Mouse (Mus musculus): ENCODE results near the gene Insl5. TPM values are rescaled to one million over a fixed set of nuclear protein-coding genes. Genes with fewer than 3 reads are reported as not detected.

Gene Insl5
- total RNA-seq, 1 experiment = not detected

- Histone ChIP-seq H3K27ac (ENCODE audit: insufficient read depth, low read depth, low read length, poor library complexity, severe bottlenecking) (no peak overlapping the region), H3K36me3 (ENCODE audit: control insufficient read depth, insufficient read depth, low read length, poor library complexity, severe bottlenecking) (no peaks in the 10 kb centered on the region), H3K9ac (ENCODE audit: insufficient read depth, low read depth, low read length, poor library complexity, severe bottlenecking) (no peak overlapping the region), H3K4me3 (ENCODE audit: insufficient read depth in 1 of 2, low read depth in 1 of 2, low read length in 2 of 2, poor library complexity in 1 of 2, severe bottlenecking in 1 of 2) (no peak overlapping the region), H3K9me3 (ENCODE audit: control insufficient read depth, insufficient read depth, low read depth, low read length) (no peaks in the 10 kb centered on the region), H3K4me1 (ENCODE audit: control insufficient read depth in 2 of 2, insufficient read depth in 2 of 2, low read length in 2 of 2, poor library complexity in 1 of 2) (peaks cover 2 to 11% of the 10 kb centered on the region in 2 experiments; a peak in 2 of 4 replicates)
- in situ Hi-C loops (cut with MboI; ENCODE audit: low sequenced_read_pairs in 2 of 2, unreplicated experiment in 2 of 2) = no loop called here
- TF ChIP-seq ZC3H11A (IDR thresholded peaks at IDR 0.05; ENCODE audit: borderline replicate concordance, low read depth, low read length) (no peak), HCFC1 (IDR thresholded peaks at IDR 0.05; ENCODE audit: borderline replicate concordance, insufficient read depth, low read length) (no peak), MAFK (IDR thresholded peaks at IDR 0.05; ENCODE audit: insufficient read depth, low read depth, low read length) (no peak), ZNF384 (IDR thresholded peaks at IDR 0.05; ENCODE audit: low read depth, low read length) (no peak), CHD2 (IDR thresholded peaks at IDR 0.05; ENCODE audit: low read depth, low read length) (no peak)
- DNase-seq (ENCODE audit: low read depth, low spot score) = no peak
Measured at GRCm38 (mm10) chr4:103064421-103064820, 37.8 kb upstream of the Insl5 start.

- in situ Hi-C loops (cut with MboI; ENCODE audit: low sequenced_read_pairs in 2 of 2, unreplicated experiment in 2 of 2) = no loop called here
- TF ChIP-seq ZC3H11A (IDR thresholded peaks at IDR 0.05; ENCODE audit: borderline replicate concordance, low read depth, low read length) = no peak
- no peak for TF ChIP-seq MAFK (IDR thresholded peaks at IDR 0.05; ENCODE audit: insufficient read depth, low read depth, low read length)
- no peak for TF ChIP-seq HCFC1 (IDR thresholded peaks at IDR 0.05; ENCODE audit: borderline replicate concordance, insufficient read depth, low read length)
- TF ChIP-seq ZNF384 (IDR thresholded peaks at IDR 0.05; ENCODE audit: low read depth, low read length) = no peak
- no peak for TF ChIP-seq CHD2 (IDR thresholded peaks at IDR 0.05; ENCODE audit: low read depth, low read length)
- no peak for DNase-seq (ENCODE audit: low read depth, low spot score)
Measured at GRCm38 (mm10) chr4:103056909-103057308, 30.3 kb upstream of the Insl5 start.

GRCm38 (mm10) chr4:103048046-103048445 is 21.4 kb upstream of the Insl5 start:
- H3K4me1 ChIP-seq (ENCODE audit: control insufficient read depth in 2 of 2, insufficient read depth in 2 of 2, low read length in 2 of 2, poor library complexity in 1 of 2) = no peaks in the 10 kb centered on the region
- in situ Hi-C loops (cut with MboI; ENCODE audit: low sequenced_read_pairs in 2 of 2, unreplicated experiment in 2 of 2) = no loop called here
- H3K36me3 ChIP-seq (ENCODE audit: control insufficient read depth, insufficient read depth, low read length, poor library complexity, severe bottlenecking) = no peaks in the 10 kb centered on the region
- no peak for TF ChIP-seq CHD2 (IDR thresholded peaks at IDR 0.05; ENCODE audit: low read depth, low read length)
- no peak for TF ChIP-seq HCFC1 (IDR thresholded peaks at IDR 0.05; ENCODE audit: borderline replicate concordance, insufficient read depth, low read length)
- TF ChIP-seq ZC3H11A (IDR thresholded peaks at IDR 0.05; ENCODE audit: borderline replicate concordance, low read depth, low read length) = no peak
- no peak overlapping the region for H3K4me3 ChIP-seq (ENCODE audit: insufficient read depth in 1 of 2, low read depth in 1 of 2, low read length in 2 of 2, poor library complexity in 1 of 2, severe bottlenecking in 1 of 2)
- no peaks in the 10 kb centered on the region for H3K9me3 ChIP-seq (ENCODE audit: control insufficient read depth, insufficient read depth, low read depth, low read length)
- H3K9ac ChIP-seq (ENCODE audit: insufficient read depth, low read depth, low read length, poor library complexity, severe bottlenecking) = no peak overlapping the region
- no peak for DNase-seq (ENCODE audit: low read depth, low spot score)
- no peak overlapping the region for H3K27ac ChIP-seq (ENCODE audit: insufficient read depth, low read depth, low read length, poor library complexity, severe bottlenecking)

More at GRCm38 (mm10) chr4:103056909-103057308, 30.3 kb upstream of the Insl5 start:
- no peaks in the 10 kb centered on the region for H3K9me3 ChIP-seq (ENCODE audit: control insufficient read depth, insufficient read depth, low read depth, low read length)
- H3K4me3 ChIP-seq (ENCODE audit: insufficient read depth in 1 of 2, low read depth in 1 of 2, low read length in 2 of 2, poor library complexity in 1 of 2, severe bottlenecking in 1 of 2) = no peak overlapping the region
- H3K27ac ChIP-seq (ENCODE audit: insufficient read depth, low read depth, low read length, poor library complexity, severe bottlenecking) = no peak overlapping the region
- H3K4me1 ChIP-seq (ENCODE audit: control insufficient read depth in 2 of 2, insufficient read depth in 2 of 2, low read length in 2 of 2, poor library complexity in 1 of 2) = no peaks in the 10 kb centered on the region
- no peak overlapping the region for H3K9ac ChIP-seq (ENCODE audit: insufficient read depth, low read depth, low read length, poor library complexity, severe bottlenecking)
- H3K36me3 ChIP-seq (ENCODE audit: control insufficient read depth, insufficient read depth, low read length, poor library complexity, severe bottlenecking) = no peaks in the 10 kb centered on the region

DNA sequence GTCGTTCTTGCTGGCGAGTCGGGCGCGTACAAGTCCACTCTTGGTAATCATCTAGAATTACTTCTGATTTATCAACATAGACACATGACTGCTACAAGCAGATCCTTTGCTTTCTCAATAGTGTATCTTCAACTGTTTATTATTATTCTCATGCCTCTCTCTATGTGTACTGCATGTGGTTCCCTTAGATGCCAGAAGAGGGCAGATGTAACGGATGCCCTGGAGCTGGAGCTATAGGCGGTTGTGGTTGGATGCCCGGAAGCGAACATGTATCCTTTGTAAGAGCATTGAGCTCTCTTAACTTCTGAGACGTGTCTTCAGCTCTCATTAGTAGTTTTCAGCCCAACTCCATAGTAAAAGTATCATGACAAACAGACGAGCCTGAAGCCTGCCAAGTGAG is 16.4 kb upstream of the Insl5 start:
- Histone ChIP-seq H3K4me3 (ENCODE audit: insufficient read depth in 1 of 2, low read depth in 1 of 2, low read length in 2 of 2, poor library complexity in 1 of 2, severe bottlenecking in 1 of 2) (no peak overlapping the region), H3K36me3 (ENCODE audit: control insufficient read depth, insufficient read depth, low read length, poor library complexity, severe bottlenecking) (no peaks in the 10 kb centered on the region), H3K27ac (ENCODE audit: insufficient read depth, low read depth, low read length, poor library complexity, severe bottlenecking) (no peak overlapping the region), H3K4me1 (ENCODE audit: control insufficient read depth in 2 of 2, insufficient read depth in 2 of 2, low read length in 2 of 2, poor library complexity in 1 of 2) (no peaks in the 10 kb centered on the region), H3K9ac (ENCODE audit: insufficient read depth, low read depth, low read length, poor library complexity, severe bottlenecking) (no peak overlapping the region), H3K9me3 (ENCODE audit: control insufficient read depth, insufficient read depth, low read depth, low read length) (no peaks in the 10 kb centered on the region)
- no peak for TF ChIP-seq HCFC1 (IDR thresholded peaks at IDR 0.05; ENCODE audit: borderline replicate concordance, insufficient read depth, low read length)
- TF ChIP-seq ZNF384 (IDR thresholded peaks at IDR 0.05; ENCODE audit: low read depth, low read length) = no peak
- TF ChIP-seq MAFK (IDR thresholded peaks at IDR 0.05; ENCODE audit: insufficient read depth, low read depth, low read length) = no peak
- no peak for TF ChIP-seq CHD2 (IDR thresholded peaks at IDR 0.05; ENCODE audit: low read depth, low read length)
- no peak for TF ChIP-seq ZC3H11A (IDR thresholded peaks at IDR 0.05; ENCODE audit: borderline replicate concordance, low read depth, low read length)
- DNase-seq (ENCODE audit: low read depth, low spot score) = peak; percentile 6
- in situ Hi-C loops (cut with MboI; ENCODE audit: low sequenced_read_pairs in 2 of 2, unreplicated experiment in 2 of 2) = no loop called here

DNA sequence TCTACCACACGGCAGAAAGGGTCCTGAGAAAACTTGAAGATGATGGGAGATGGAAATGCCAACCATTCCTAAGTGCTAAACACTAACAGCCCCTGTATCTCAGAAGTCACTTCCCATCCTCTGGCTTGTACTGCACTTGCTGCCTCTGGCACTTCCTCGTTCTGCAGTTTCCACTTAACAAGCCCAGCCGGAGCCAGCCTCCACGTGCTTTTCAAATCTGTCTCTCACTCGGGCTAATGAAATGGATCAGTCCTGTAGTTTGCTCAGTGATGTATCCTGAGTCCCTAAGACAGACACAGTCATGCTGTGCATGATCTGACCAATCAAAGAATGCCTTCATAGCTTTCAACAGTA is 13.2 kb upstream of the Insl5 start:
- no peak for DNase-seq (ENCODE audit: low read depth, low spot score)
- no peaks in the 10 kb centered on the region for H3K4me1 ChIP-seq (ENCODE audit: control insufficient read depth in 2 of 2, insufficient read depth in 2 of 2, low read length in 2 of 2, poor library complexity in 1 of 2)
- H3K9ac ChIP-seq (ENCODE audit: insufficient read depth, low read depth, low read length, poor library complexity, severe bottlenecking) = no peak overlapping the region
- H3K36me3 ChIP-seq (ENCODE audit: control insufficient read depth, insufficient read depth, low read length, poor library complexity, severe bottlenecking) = no peaks in the 10 kb centered on the region
- in situ Hi-C loops (cut with MboI; ENCODE audit: low sequenced_read_pairs in 2 of 2, unreplicated experiment in 2 of 2) = no loop called here
- TF ChIP-seq CHD2 (IDR thresholded peaks at IDR 0.05; ENCODE audit: low read depth, low read length) (no peak), ZC3H11A (IDR thresholded peaks at IDR 0.05; ENCODE audit: borderline replicate concordance, low read depth, low read length) (no peak), ZNF384 (IDR thresholded peaks at IDR 0.05; ENCODE audit: low read depth, low read length) (no peak), MAFK (IDR thresholded peaks at IDR 0.05; ENCODE audit: insufficient read depth, low read depth, low read length) (no peak), HCFC1 (IDR thresholded peaks at IDR 0.05; ENCODE audit: borderline replicate concordance, insufficient read depth, low read length) (no peak)
- H3K9me3 ChIP-seq (ENCODE audit: control insufficient read depth, insufficient read depth, low read depth, low read length) = no peaks in the 10 kb centered on the region
- H3K27ac ChIP-seq (ENCODE audit: insufficient read depth, low read depth, low read length, poor library complexity, severe bottlenecking) = no peak overlapping the region
- H3K4me3 ChIP-seq (ENCODE audit: insufficient read depth in 1 of 2, low read depth in 1 of 2, low read length in 2 of 2, poor library complexity in 1 of 2, severe bottlenecking in 1 of 2) = no peak overlapping the region

Data from ES-E14 (cell line).